ENCODE assay signal across 8 mouse cellular contexts in genomic region chr7:64192261-64192943, GRCm38 (mm10). TPM values are rescaled to one million over a fixed set of nuclear protein-coding genes. Genes with fewer than 3 reads are reported as not detected.
DNase-seq lines count a peak whose midpoint lies in the region; ATAC-seq and TF ChIP-seq lines count a peak whose summit lies in the region.

No protein-coding gene starts in this region.

- no peak overlapping the region for H3K9ac ChIP-seq in MEL (ENCODE audit: control insufficient read depth, low read depth, low read length, poor library complexity, severe bottlenecking)
- no peak overlapping the region for H3K9ac ChIP-seq in heart, embryonic 15.5 days
- H3K9ac ChIP-seq in liver, embryonic 15.5 days: no peak overlapping the region
- no peak overlapping the region for H3K9ac ChIP-seq in hindbrain, embryonic 13.5 days

- H3K4me1 ChIP-seq in MEL (ENCODE audit: control insufficient read depth in 1 of 2, insufficient read depth in 2 of 2, low read length in 2 of 2): peaks cover 0 to 7% of the 10 kb centered on the region in 2 experiments; a peak in 2 of 4 replicates
- H3K4me1 ChIP-seq in heart, embryonic 15.5 days (replicated peaks): peaks cover 9% of the 10 kb centered on the region
- H3K4me1 ChIP-seq in liver, embryonic 15.5 days (replicated peaks): peaks cover 9% of the 10 kb centered on the region; the same call in 1 of the 2 replicates
- peaks cover 7% of the 10 kb centered on the region; the same call in 1 of the 2 replicates for H3K4me1 ChIP-seq in hindbrain, embryonic 13.5 days (replicated peaks)

- intact Hi-C loops in left cerebral cortex, postnatal 36 days (cut with DNase I): no loop called here

- no peak for TF ChIP-seq EP300 in MEL (IDR thresholded peaks at IDR 0.05; ENCODE audit: low read depth in 1 of 2, low read length in 2 of 2)

- peak; percentile 22 to 30 for DNase-seq in left cerebral cortex, adult 9 months (ENCODE audit: low spot score in 2 of 2)
- no peak for DNase-seq in left cerebral cortex, postnatal 36 days (ENCODE audit: low spot score in 2 of 2)
- peak; percentile 48 for DNase-seq in MEL (ENCODE audit: low read depth, low spot score)

- no peak for TF ChIP-seq POLR2A in MEL (IDR thresholded peaks at IDR 0.05; ENCODE audit: control insufficient read depth in 1 of 2, insufficient read depth in 1 of 2, low read depth in 1 of 2, low read length in 2 of 2, poor library complexity in 1 of 2)

- ATAC-seq in common myeloid progenitor, adult 5-6 weeks (replicated peaks; ENCODE audit: low read depth, poor library complexity, severe bottlenecking): peak; percentile 85
- peak; percentile 40; the same call in 1 of the 2 replicates for ATAC-seq in heart, embryonic 15.5 days (replicated peaks; ENCODE audit: insufficient number of reproducible peaks, insufficient read depth, low FRiP score, low read depth)
- 0 out of 2 replicates have a peak, but pooled peaks have one; percentile 18 for ATAC-seq in liver, embryonic 15.5 days (ENCODE audit: insufficient read depth)
- ATAC-seq in monocyte, adult 5-6 weeks (replicated peaks; ENCODE audit: insufficient number of reproducible peaks, low FRiP score, low TSS enrichment, poor library complexity, severe bottlenecking): no peak
- ATAC-seq in hindbrain, embryonic 13.5 days (ENCODE audit: low FRiP score): no peak

- peaks cover 0 to 2% of the 10 kb centered on the region in 2 experiments; a peak in 1 of 4 replicates for H3K36me3 ChIP-seq in MEL (ENCODE audit: control insufficient read depth in 1 of 2, insufficient read depth in 2 of 2, low read length in 2 of 2)
- no peaks in the 10 kb centered on the region for H3K36me3 ChIP-seq in heart, embryonic 15.5 days
- no peaks in the 10 kb centered on the region for H3K36me3 ChIP-seq in liver, embryonic 15.5 days (replicated peaks)
- H3K36me3 ChIP-seq in hindbrain, embryonic 13.5 days: no peaks in the 10 kb centered on the region

- no peak overlapping the region for H3K27ac ChIP-seq in MEL (ENCODE audit: control insufficient read depth, low read depth, low read length)
- no peak overlapping the region for H3K27ac ChIP-seq in heart, embryonic 15.5 days
- no peak overlapping the region for H3K27ac ChIP-seq in liver, embryonic 15.5 days (replicated peaks)
- H3K27ac ChIP-seq in hindbrain, embryonic 13.5 days: no peak overlapping the region

- no peak for TF ChIP-seq RAD21 in MEL (IDR thresholded peaks at IDR 0.05; ENCODE audit: low read depth, low read length)

- no peak overlapping the region for H3K4me3 ChIP-seq in MEL (ENCODE audit: control insufficient read depth in 1 of 2, insufficient read depth in 1 of 2, low read depth in 2 of 2, low read length in 2 of 2)
- no peak overlapping the region for H3K4me3 ChIP-seq in heart, embryonic 15.5 days
- no peak overlapping the region for H3K4me3 ChIP-seq in liver, embryonic 15.5 days (replicated peaks)
- H3K4me3 ChIP-seq in hindbrain, embryonic 13.5 days: no peak overlapping the region

- no peak for TF ChIP-seq CTCF in MEL (IDR thresholded peaks at IDR 0.05 in 2 of 3, conservative IDR thresholded peaks at IDR 0.05 in 1 of 3; ENCODE audit: control insufficient read depth in 1 of 3, insufficient read depth in 1 of 3, low read depth in 2 of 3, low read length in 3 of 3, poor library complexity in 1 of 3, severe bottlenecking in 1 of 3)

- H3K4me2 ChIP-seq in heart, embryonic 15.5 days: peak overlapping the region; percentile 36; the same call in 1 of the 2 replicates
- no peak overlapping the region for H3K4me2 ChIP-seq in liver, embryonic 15.5 days
- no peak overlapping the region for H3K4me2 ChIP-seq in hindbrain, embryonic 13.5 days

- no peaks in the 10 kb centered on the region for H3K27me3 ChIP-seq in MEL (ENCODE audit: control insufficient read depth in 1 of 2, insufficient read depth in 2 of 2, low read length in 2 of 2)
- no peaks in the 10 kb centered on the region for H3K27me3 ChIP-seq in heart, embryonic 15.5 days
- H3K27me3 ChIP-seq in liver, embryonic 15.5 days: no peaks in the 10 kb centered on the region
- no peaks in the 10 kb centered on the region for H3K27me3 ChIP-seq in hindbrain, embryonic 13.5 days

- H3K9me3 ChIP-seq in MEL (replicated peaks; ENCODE audit: insufficient read depth, low read length): no peaks in the 10 kb centered on the region
- H3K9me3 ChIP-seq in heart, embryonic 15.5 days (replicated peaks): no peaks in the 10 kb centered on the region
- no peaks in the 10 kb centered on the region for H3K9me3 ChIP-seq in liver, embryonic 15.5 days (replicated peaks)
- H3K9me3 ChIP-seq in hindbrain, embryonic 13.5 days: no peaks in the 10 kb centered on the region

- no peaks in the 10 kb centered on the region for H3K79me2 ChIP-seq in MEL (ENCODE audit: control insufficient read depth, insufficient read depth, low read length, poor library complexity)

- 29% methylated on average over 14 of the region's 14 CpGs for WGBS in heart, embryonic 15.5 days
- 39% methylated on average over 14 of the region's 14 CpGs for WGBS in liver, embryonic 15.5 days (ENCODE audit: insufficient replicate concordance)
- 76% methylated on average over 14 of the region's 14 CpGs for WGBS in hindbrain, embryonic 13.5 days

TF ChIP-seq in MEL, 35 proteins besides CTCF, POLR2A, EP300 and RAD21:
- TF ChIP-seq KAT2A (conservative IDR thresholded peaks at IDR 0.05; ENCODE audit: low read depth, low read length) (no peak), USF1 (IDR thresholded peaks at IDR 0.05; ENCODE audit: low read depth, low read length) (0 out of 2 replicates have a peak, but pooled peaks have one; percentile 14)
TF ChIP-seq in MEL: peak in this region for 1.

RNA-seq across cellular contexts. Expression of gene Trpm1, which starts 38.8 kb away (rescaled TPM):
- total RNA-seq in left cerebral cortex, postnatal 36 days (2021): 1 to 10 TPM in 1 of 2 experiments, not detected in 1; 1.6 TPM
- total RNA-seq in MEL (2012; rRNA removed): not detected in 2 replicates
- not detected for polyA plus RNA-seq in MEL (2012; ENCODE audit: insufficient read depth in 1 of 2, insufficient read length in 2 of 2, low read depth in 1 of 2, low replicate concordance in 2 of 2, missing spikeins in 1 of 2)
- total RNA-seq in common myeloid progenitor, adult 5-6 weeks (2017): 0.18 TPM in 1 of 2 replicates, not detected in the other
- 0.11 and 0.13 TPM in 2 replicates for polyA plus RNA-seq in heart, embryonic 15.5 days (2015; fragmentation: Nextera tagmentation; extraction: Ambion mirVana)
- polyA plus RNA-seq in liver, embryonic 15.5 days (2015; fragmentation: Nextera tagmentation; extraction: Ambion mirVana): not detected in 2 replicates
- not detected in 3 replicates for total RNA-seq in monocyte, adult 5-6 weeks (2017)
- 0.26 and 0.66 TPM in 2 replicates for polyA plus RNA-seq in hindbrain, embryonic 13.5 days (2015; fragmentation: Nextera tagmentation; extraction: Ambion mirVana)

Comparison
In these comparisons a context has a peak if more than half of its experiments do, and no peak if none do; other contexts are left out.
1. DNase-seq: peak in left cerebral cortex, adult 9 months (2 of 2) and MEL (single experiment); none in left cerebral cortex, postnatal 36 days (0 of 2).
2. ATAC-seq: peak in common myeloid progenitor, adult 5-6 weeks (single experiment), heart, embryonic 15.5 days (single experiment) and liver, embryonic 15.5 days (single experiment); none in monocyte, adult 5-6 weeks (single experiment) and hindbrain, embryonic 13.5 days (single experiment).